Mouse (Mus musculus): ENCODE measurements around the gene Ddx42. TPM values are rescaled to one million over a fixed set of nuclear protein-coding genes. Genes with fewer than 3 reads are reported as not detected.

Ddx42 gene
- polyA plus RNA-seq, 1 experiment from 2014 or later = 102 TPM

DNA sequence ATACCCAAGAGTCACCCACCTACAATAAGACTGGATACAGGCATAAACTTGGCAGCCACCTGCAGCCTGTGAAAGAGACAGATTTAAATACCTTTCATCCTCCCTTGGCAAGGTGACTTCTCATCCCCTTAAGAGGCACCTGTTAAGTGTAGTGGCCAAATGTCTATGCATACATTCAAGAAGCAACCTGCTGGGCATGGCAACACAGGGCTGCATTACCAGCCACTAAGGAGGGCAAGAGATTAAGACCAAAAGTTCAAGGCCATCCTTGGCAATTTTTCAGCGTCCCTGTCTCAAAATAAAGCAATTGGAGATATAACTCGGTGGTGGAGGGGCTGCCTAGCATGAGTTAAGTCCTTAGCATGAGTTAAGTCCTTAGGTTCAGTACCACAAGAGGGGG is 38.0 kb downstream of the Ddx42 start:
- H3K9ac ChIP-seq (replicated peaks; ENCODE audit: low read length) = no peak overlapping the region
- 21% methylated on average over 2 of the region's 2 CpGs for WGBS
- DNase-seq (ENCODE audit: low spot score) (no peak), ATAC-seq (replicated peaks; ENCODE audit: insufficient number of reproducible peaks, low FRiP score, low TSS enrichment, low read depth) (no peak)
- peak overlapping the region; percentile 59 for H3K4me3 ChIP-seq (ENCODE audit: low read depth, low read length)
- peaks cover 17% of the 10 kb centered on the region for H3K36me3 ChIP-seq (replicated peaks; ENCODE audit: control insufficient read depth, insufficient read depth, low read depth, low read length)
- H3K4me2 ChIP-seq (ENCODE audit: low read depth, low read length) = peak overlapping the region; percentile 90
- H3K9me3 ChIP-seq (replicated peaks; ENCODE audit: control insufficient read depth, low read length) = no peaks in the 10 kb centered on the region
- 0 out of 2 replicates have a peak, but pooled peaks cover 2% of the 10 kb centered on the region for H3K4me1 ChIP-seq (ENCODE audit: control insufficient read depth, insufficient read depth, low read length)
- H3K27ac ChIP-seq (replicated peaks; ENCODE audit: low read depth, low read length) = no peak overlapping the region
- H3K27me3 ChIP-seq (ENCODE audit: control insufficient read depth, insufficient read depth, low read length) = no peaks in the 10 kb centered on the region

DNA sequence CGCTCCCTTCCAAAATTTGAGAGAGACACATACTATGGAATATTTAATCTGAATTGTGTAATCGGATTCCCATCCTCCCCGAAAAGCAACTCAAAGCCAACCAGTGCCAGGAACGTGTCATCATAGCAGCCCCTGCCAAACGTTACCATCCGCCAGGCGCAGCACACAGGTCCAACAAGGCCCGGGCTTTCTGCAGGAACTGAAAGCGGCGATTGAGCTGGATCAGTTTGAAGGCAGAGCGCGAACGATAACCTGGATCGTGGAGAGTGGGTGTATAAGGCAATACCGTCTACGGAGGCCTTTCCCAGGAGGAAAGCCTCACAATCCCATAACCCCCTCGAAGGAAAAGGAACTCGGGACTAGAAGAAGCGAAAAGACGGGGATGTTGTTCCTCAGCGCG is 38.4 kb downstream of the Ddx42 start:
- H3K4me2 ChIP-seq (ENCODE audit: low read depth, low read length) = peak overlapping the region; percentile 90
- no peaks in the 10 kb centered on the region for H3K9me3 ChIP-seq (replicated peaks; ENCODE audit: control insufficient read depth, low read length)
- ATAC-seq (replicated peaks; ENCODE audit: insufficient number of reproducible peaks, low FRiP score, low TSS enrichment, low read depth) (no peak), DNase-seq (ENCODE audit: low spot score) (no peak)
- H3K27ac ChIP-seq (replicated peaks; ENCODE audit: low read depth, low read length) = no peak overlapping the region
- H3K36me3 ChIP-seq (replicated peaks; ENCODE audit: control insufficient read depth, insufficient read depth, low read depth, low read length) = peaks cover 13% of the 10 kb centered on the region
- H3K27me3 ChIP-seq (ENCODE audit: control insufficient read depth, insufficient read depth, low read length) = no peaks in the 10 kb centered on the region
- 5% methylated on average over 22 of the region's 22 CpGs for WGBS
- H3K4me3 ChIP-seq (ENCODE audit: low read depth, low read length) = peak overlapping the region; percentile 59
- 0 out of 2 replicates have a peak, but pooled peaks cover 2% of the 10 kb centered on the region for H3K4me1 ChIP-seq (ENCODE audit: control insufficient read depth, insufficient read depth, low read length)
- H3K9ac ChIP-seq (replicated peaks; ENCODE audit: low read length) = peak overlapping the region; percentile 65

DNA sequence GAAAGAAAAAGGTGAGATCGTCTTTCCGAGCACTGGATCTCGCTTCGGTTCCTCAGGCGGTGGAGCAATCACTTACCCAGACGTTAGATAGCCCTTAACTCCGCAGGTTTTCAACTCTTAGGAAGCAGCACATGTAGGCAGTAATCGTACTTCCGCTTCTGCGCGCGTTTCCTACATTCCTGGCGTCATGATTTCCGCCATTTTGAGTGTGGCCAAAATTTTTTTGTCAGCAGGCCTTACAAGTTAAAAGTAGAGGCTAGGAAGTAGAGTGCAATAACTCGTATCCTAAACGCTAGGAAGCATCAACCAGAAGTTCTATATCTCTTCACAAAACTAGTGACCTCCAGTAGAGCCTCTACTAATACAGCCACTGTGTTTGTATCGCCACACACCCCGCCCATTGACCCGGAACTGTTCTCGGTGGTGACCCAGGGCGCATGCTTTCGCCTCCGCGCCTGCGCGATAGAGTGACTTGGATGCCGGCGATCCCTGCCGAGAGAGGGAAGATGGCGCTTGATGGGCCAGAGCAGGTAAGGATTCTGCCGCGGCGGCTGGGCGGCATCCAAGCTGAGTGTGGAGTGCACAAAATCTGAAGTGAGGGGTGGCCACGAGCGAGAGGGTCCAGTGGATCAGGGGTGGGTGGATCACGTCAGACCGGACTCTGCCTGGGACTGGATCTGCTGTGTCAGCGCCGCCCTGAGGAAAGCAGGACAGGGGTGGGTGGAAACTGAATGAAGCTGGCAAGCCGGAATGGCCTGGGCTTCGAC is 39.1 kb downstream of the Ddx42 start, which contains the start of the genes Ftsj3 and Psmc5:
TSS of gene Ftsj3 (minus strand) at position 395 of the 767 bp plus-strand sequence.
TSS of gene Psmc5 (plus strand) at position 470 of the 767 bp plus-strand sequence.
- peak within 1 kb of the TSS; percentile 90 for H3K4me2 ChIP-seq (ENCODE audit: low read depth, low read length)
- peaks cover 8% of the 10 kb centered on the region for H3K36me3 ChIP-seq (replicated peaks; ENCODE audit: control insufficient read depth, insufficient read depth, low read depth, low read length)
- 0 out of 2 replicates have a peak, but pooled peaks cover 2% of the 10 kb centered on the region for H3K4me1 ChIP-seq (ENCODE audit: control insufficient read depth, insufficient read depth, low read length)
- H3K27me3 ChIP-seq (ENCODE audit: control insufficient read depth, insufficient read depth, low read length) = no peaks in the 10 kb centered on the region
- ATAC-seq (replicated peaks; ENCODE audit: insufficient number of reproducible peaks, low FRiP score, low TSS enrichment, low read depth) = peak; percentile 86
- H3K4me3 ChIP-seq (ENCODE audit: low read depth, low read length) = peak within 1 kb of the TSS; percentile 59
- WGBS = under 1% methylated on average over 42 of the region's 42 CpGs
- no peaks in the 10 kb centered on the region for H3K9me3 ChIP-seq (replicated peaks; ENCODE audit: control insufficient read depth, low read length)
- peak; percentile 98 for DNase-seq (ENCODE audit: low spot score)
- peak within 1 kb of the TSS; percentile 65 for H3K9ac ChIP-seq (replicated peaks; ENCODE audit: low read length)
- no peak within 1 kb of the TSS for H3K27ac ChIP-seq (replicated peaks; ENCODE audit: low read depth, low read length)

DNA sequence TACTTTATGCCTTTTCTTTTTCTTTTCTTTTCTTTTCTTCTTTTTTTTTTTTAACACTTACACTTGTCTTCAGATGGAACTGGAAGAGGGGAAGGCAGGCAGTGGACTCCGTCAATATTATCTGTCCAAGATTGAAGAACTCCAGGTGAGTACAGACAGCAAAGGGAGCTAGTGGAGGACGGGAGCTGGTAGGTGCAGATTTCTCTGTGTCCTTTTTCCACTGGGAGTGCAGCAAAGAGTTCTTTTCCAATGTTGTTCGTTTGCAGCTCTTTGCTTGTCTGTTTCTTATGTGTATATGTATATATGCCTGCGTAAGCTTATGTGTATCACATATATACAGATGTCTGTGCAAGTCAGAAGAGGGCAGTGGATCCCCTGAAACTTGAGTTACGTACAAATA is 40.0 kb downstream of the Ddx42 start:
- ATAC-seq (replicated peaks; ENCODE audit: insufficient number of reproducible peaks, low FRiP score, low TSS enrichment, low read depth) (no peak), DNase-seq (ENCODE audit: low spot score) (no peak)
- Histone ChIP-seq H3K9me3 (replicated peaks; ENCODE audit: control insufficient read depth, low read length) (no peaks in the 10 kb centered on the region), H3K4me1 (ENCODE audit: control insufficient read depth, insufficient read depth, low read length) (0 out of 2 replicates have a peak, but pooled peaks cover 2% of the 10 kb centered on the region), H3K27ac (replicated peaks; ENCODE audit: low read depth, low read length) (no peak overlapping the region), H3K36me3 (replicated peaks; ENCODE audit: control insufficient read depth, insufficient read depth, low read depth, low read length) (peaks cover 7% of the 10 kb centered on the region), H3K9ac (replicated peaks; ENCODE audit: low read length) (peak overlapping the region; percentile 65), H3K4me3 (ENCODE audit: low read depth, low read length) (peak overlapping the region; percentile 59), H3K4me2 (ENCODE audit: low read depth, low read length) (peak overlapping the region; percentile 59), H3K27me3 (ENCODE audit: control insufficient read depth, insufficient read depth, low read length) (no peaks in the 10 kb centered on the region)
- 69% methylated on average over 5 of the region's 5 CpGs for WGBS

DNA sequence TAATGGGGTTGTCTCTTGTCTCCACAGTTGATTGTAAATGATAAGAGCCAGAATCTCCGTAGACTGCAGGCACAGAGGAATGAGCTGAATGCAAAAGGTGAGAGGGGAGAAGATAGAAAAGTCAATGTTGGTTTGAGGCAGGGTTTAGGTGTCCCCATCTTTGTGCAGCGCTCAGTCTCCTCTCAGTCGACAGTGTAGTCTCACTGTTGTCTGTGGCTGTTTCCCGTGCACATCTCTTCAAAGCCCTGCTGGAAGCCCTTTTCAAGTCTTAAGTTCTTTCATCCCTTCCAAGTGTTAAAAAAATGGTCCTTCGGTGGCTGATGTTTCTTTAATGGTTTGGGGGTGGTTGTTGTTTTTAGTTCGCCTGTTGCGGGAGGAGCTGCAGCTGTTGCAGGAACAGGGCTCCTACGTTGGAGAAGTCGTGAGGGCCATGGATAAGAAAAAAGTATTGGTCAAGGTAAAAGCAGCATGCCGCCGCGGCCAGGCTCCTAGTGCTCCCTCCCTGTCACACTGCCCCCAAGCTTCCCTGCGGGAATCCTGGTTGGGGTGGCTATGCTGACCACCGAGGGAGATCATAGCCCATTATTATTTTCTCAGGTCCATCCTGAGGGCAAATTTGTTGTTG is 44.2 kb downstream of the Ddx42 start:
- ATAC-seq (replicated peaks; ENCODE audit: insufficient number of reproducible peaks, low FRiP score, low TSS enrichment, low read depth) (no peak), DNase-seq (ENCODE audit: low spot score) (no peak)
- H3K36me3 ChIP-seq (replicated peaks; ENCODE audit: control insufficient read depth, insufficient read depth, low read depth, low read length) = peaks cover 35% of the 10 kb centered on the region
- 88% methylated on average over 14 of the region's 14 CpGs for WGBS
- H3K27ac ChIP-seq (replicated peaks; ENCODE audit: low read depth, low read length) = no peak overlapping the region
- no peak overlapping the region for H3K4me3 ChIP-seq (ENCODE audit: low read depth, low read length)
- H3K27me3 ChIP-seq (ENCODE audit: control insufficient read depth, insufficient read depth, low read length) = no peaks in the 10 kb centered on the region
- 0 out of 2 replicates have a peak, but pooled peaks cover 2% of the 10 kb centered on the region for H3K4me1 ChIP-seq (ENCODE audit: control insufficient read depth, insufficient read depth, low read length)
- H3K9ac ChIP-seq (replicated peaks; ENCODE audit: low read length) = no peak overlapping the region
- H3K4me2 ChIP-seq (ENCODE audit: low read depth, low read length) = no peak overlapping the region
- no peaks in the 10 kb centered on the region for H3K9me3 ChIP-seq (replicated peaks; ENCODE audit: control insufficient read depth, low read length)

DNA sequence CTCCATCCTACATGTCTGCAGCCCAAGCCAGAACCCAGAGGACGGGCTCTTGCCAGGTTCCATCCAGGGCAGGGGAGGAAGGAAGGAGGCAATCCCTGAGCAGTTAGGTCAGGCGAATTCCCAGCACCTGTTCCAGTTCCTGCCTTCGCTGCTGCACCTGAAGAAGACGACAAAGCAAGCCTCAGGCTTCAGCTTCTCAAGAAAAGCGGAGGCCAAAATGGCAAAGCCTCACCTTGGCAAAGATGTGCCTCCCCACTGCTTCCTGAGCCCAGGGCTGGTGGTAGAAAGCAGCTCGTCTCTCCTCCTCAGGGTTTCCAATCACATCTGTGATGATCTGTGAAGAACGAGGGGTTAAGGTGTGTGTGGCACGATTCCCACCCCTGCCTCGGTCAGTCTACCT is 47.2 kb downstream of the Ddx42 start:
- DNase-seq (ENCODE audit: low spot score) (no peak), ATAC-seq (replicated peaks; ENCODE audit: insufficient number of reproducible peaks, low FRiP score, low TSS enrichment, low read depth) (no peak)
- Histone ChIP-seq H3K4me1 (ENCODE audit: control insufficient read depth, insufficient read depth, low read length) (peaks cover 6% of the 10 kb centered on the region; the same call in 1 of the 2 replicates), H3K4me2 (ENCODE audit: low read depth, low read length) (no peak overlapping the region), H3K9ac (replicated peaks; ENCODE audit: low read length) (no peak overlapping the region), H3K36me3 (replicated peaks; ENCODE audit: control insufficient read depth, insufficient read depth, low read depth, low read length) (peaks cover 35% of the 10 kb centered on the region), H3K27ac (replicated peaks; ENCODE audit: low read depth, low read length) (no peak overlapping the region), H3K27me3 (ENCODE audit: control insufficient read depth, insufficient read depth, low read length) (no peaks in the 10 kb centered on the region), H3K9me3 (replicated peaks; ENCODE audit: control insufficient read depth, low read length) (no peaks in the 10 kb centered on the region), H3K4me3 (ENCODE audit: low read depth, low read length) (no peak overlapping the region)
- 95% methylated on average over 9 of the region's 9 CpGs for WGBS

DNA sequence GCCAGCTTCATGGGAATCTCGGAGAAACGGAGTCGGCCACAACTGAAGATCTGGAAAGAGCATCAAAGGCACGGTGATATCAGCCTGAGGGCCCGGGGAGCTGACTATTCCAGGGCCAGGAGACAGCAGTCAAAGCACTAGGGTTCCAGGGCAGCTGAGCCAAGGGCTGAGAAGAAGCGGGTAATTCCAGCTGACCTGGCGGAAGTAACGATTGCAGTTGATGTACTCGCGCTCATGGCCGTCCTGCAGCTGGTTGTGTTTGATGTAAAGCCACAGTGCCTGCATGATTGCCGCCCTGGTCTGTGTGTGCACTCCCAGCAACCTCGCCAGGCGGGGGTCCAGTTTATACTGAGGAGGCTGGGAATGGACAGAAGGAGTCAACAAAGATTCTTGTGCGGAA is 48.3 kb downstream of the Ddx42 start:
- H3K27ac ChIP-seq (replicated peaks; ENCODE audit: low read depth, low read length) = no peak overlapping the region
- 93% methylated on average over 15 of the region's 15 CpGs for WGBS
- H3K4me2 ChIP-seq (ENCODE audit: low read depth, low read length) = no peak overlapping the region
- H3K27me3 ChIP-seq (ENCODE audit: control insufficient read depth, insufficient read depth, low read length) = no peaks in the 10 kb centered on the region
- no peak overlapping the region for H3K9ac ChIP-seq (replicated peaks; ENCODE audit: low read length)
- DNase-seq (ENCODE audit: low spot score) (no peak), ATAC-seq (replicated peaks; ENCODE audit: insufficient number of reproducible peaks, low FRiP score, low TSS enrichment, low read depth) (no peak)
- no peaks in the 10 kb centered on the region for H3K9me3 ChIP-seq (replicated peaks; ENCODE audit: control insufficient read depth, low read length)
- H3K4me3 ChIP-seq (ENCODE audit: low read depth, low read length) = no peak overlapping the region
- H3K36me3 ChIP-seq (replicated peaks; ENCODE audit: control insufficient read depth, insufficient read depth, low read depth, low read length) = peaks cover 33% of the 10 kb centered on the region
- H3K4me1 ChIP-seq (ENCODE audit: control insufficient read depth, insufficient read depth, low read length) = peaks cover 6% of the 10 kb centered on the region; the same call in 1 of the 2 replicates

DNA sequence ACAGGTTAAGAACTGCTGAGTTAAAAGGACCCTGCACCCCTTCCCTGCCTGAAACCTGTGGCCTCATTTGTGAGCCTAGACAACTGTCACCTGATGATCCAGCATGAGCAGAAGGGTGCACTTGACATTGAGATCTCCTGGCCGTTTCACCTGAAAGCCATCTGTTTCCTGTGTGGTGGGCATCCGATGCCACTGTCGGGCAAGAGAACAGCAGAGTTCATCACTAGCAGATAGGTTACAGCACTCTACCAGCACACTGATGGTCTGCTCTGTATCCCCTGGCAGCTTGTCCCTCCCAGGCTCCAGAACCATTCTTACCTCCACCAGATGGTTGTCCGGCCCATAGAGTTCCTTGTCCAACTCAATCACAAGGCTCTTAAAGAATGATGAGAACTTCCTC is 48.8 kb downstream of the Ddx42 start:
- ATAC-seq (replicated peaks; ENCODE audit: insufficient number of reproducible peaks, low FRiP score, low TSS enrichment, low read depth) = no peak
- no peak overlapping the region for H3K4me2 ChIP-seq (ENCODE audit: low read depth, low read length)
- peaks cover 33% of the 10 kb centered on the region for H3K36me3 ChIP-seq (replicated peaks; ENCODE audit: control insufficient read depth, insufficient read depth, low read depth, low read length)
- no peaks in the 10 kb centered on the region for H3K27me3 ChIP-seq (ENCODE audit: control insufficient read depth, insufficient read depth, low read length)
- no peak overlapping the region for H3K27ac ChIP-seq (replicated peaks; ENCODE audit: low read depth, low read length)
- no peak overlapping the region for H3K4me3 ChIP-seq (ENCODE audit: low read depth, low read length)
- peaks cover 6% of the 10 kb centered on the region; the same call in 1 of the 2 replicates for H3K4me1 ChIP-seq (ENCODE audit: control insufficient read depth, insufficient read depth, low read length)
- no peaks in the 10 kb centered on the region for H3K9me3 ChIP-seq (replicated peaks; ENCODE audit: control insufficient read depth, low read length)
- DNase-seq (ENCODE audit: low spot score) = no peak
- no peak overlapping the region for H3K9ac ChIP-seq (replicated peaks; ENCODE audit: low read length)
- 94% methylated on average over 4 of the region's 4 CpGs for WGBS
